Mouse (Mus musculus) MEL (cell line): ENCODE measurements around the gene Orc1. TPM values are rescaled to one million over a fixed set of nuclear protein-coding genes. Genes with fewer than 3 reads are reported as not detected.

Experiments
- DNase-seq: peaks from one replicate; pipeline ENCODE4 v3.0.0; 2011; ENCODE audit warnings: low read depth, low spot score
- H3K27ac ChIP-seq: 2 replicates; pipeline ENCODE4 v1.5.1; 2012; ENCODE audit warnings: low read depth, mild to moderate bottlenecking, control low read depth, low read length, moderate library complexity; ENCODE audit not compliant: control insufficient read depth
- H3K27me3 ChIP-seq, 2 experiments: fragments of 150-350 bp in 1 of 2; sonication (generic) in 1 of 2; 2 replicates each; pipeline ENCODE4 v1.6.1; 2012; ENCODE audit warnings: low read length in 2 of 2, mild to moderate bottlenecking in 2 of 2, improper control_type of control experiment in 1 of 2, moderate library complexity in 1 of 2; ENCODE audit not compliant: insufficient read depth in 2 of 2, control insufficient read depth in 1 of 2
- H3K36me3 ChIP-seq, 2 experiments: 2 replicates each; pipeline ENCODE4 v1.6.1; 2012 to 2014; ENCODE audit warnings: low read length in 2 of 2, improper control_type of control experiment in 1 of 2, inconsistent platforms in 1 of 2, mild to moderate bottlenecking in 1 of 2; ENCODE audit not compliant: insufficient read depth in 2 of 2, control insufficient read depth in 1 of 2
- H3K4me1 ChIP-seq, 2 experiments: fragments of 150-350 bp in 1 of 2; sonication (generic) in 1 of 2; 2 replicates each; pipeline ENCODE4 v1.6.1; 2012; ENCODE audit warnings: low read length in 2 of 2, improper control_type of control experiment in 1 of 2, mild to moderate bottlenecking in 1 of 2; ENCODE audit not compliant: insufficient read depth in 2 of 2, control insufficient read depth in 1 of 2
- H3K4me3 ChIP-seq, 2 experiments: fragments of 150-350 bp in 1 of 2; sonication (generic) in 1 of 2; 2 replicates each; pipeline ENCODE4 v1.5.1; 2012; ENCODE audit warnings: low read depth in 2 of 2, low read length in 2 of 2, mild to moderate bottlenecking in 2 of 2, moderate library complexity in 2 of 2, control low read depth in 1 of 2, improper control_type of control experiment in 1 of 2; ENCODE audit not compliant: control insufficient read depth in 1 of 2, insufficient read depth in 1 of 2
- H3K79me2 ChIP-seq: 2 replicates; pipeline ENCODE4 v1.6.1; 2012; ENCODE audit warnings: mild to moderate bottlenecking, low read length, moderate library complexity; ENCODE audit not compliant: control insufficient read depth, poor library complexity, insufficient read depth
- H3K9ac ChIP-seq: 2 replicates; pipeline ENCODE4 v1.6.1; 2012; ENCODE audit warnings: low read depth, mild to moderate bottlenecking, control low read depth, low read length, moderate library complexity; ENCODE audit not compliant: control insufficient read depth, poor library complexity, severe bottlenecking
- H3K9me3 ChIP-seq: fragments of 150-350 bp; sonication (generic); replicated peaks from 2 replicates; pipeline ENCODE4 v1.6.1; 2012; ENCODE audit warnings: mild to moderate bottlenecking, low read length, improper control_type of control experiment, moderate library complexity; ENCODE audit not compliant: insufficient read depth
- BHLHE40 ChIP-seq: IDR thresholded peaks from 2 replicates; pipeline ENCODE4 v1.6.1; 2012; ENCODE audit warnings: low read depth, mild to moderate bottlenecking, inconsistent platforms, low read length, improper control_type of control experiment, borderline replicate concordance
- CHD1 ChIP-seq: IDR thresholded peaks from 2 replicates; pipeline ENCODE4 v1.6.1; 2012; ENCODE audit warnings: low read depth, mild to moderate bottlenecking, inconsistent platforms, low read length, improper control_type of control experiment
- E2F4 ChIP-seq: IDR thresholded peaks from 2 replicates; pipeline ENCODE4 v1.6.1; 2011; ENCODE audit warnings: low read depth, low read length, improper control_type of control experiment, borderline replicate concordance
- EP300 ChIP-seq, 2 experiments: IDR thresholded peaks; 2 replicates each; pipeline ENCODE4 v1.6.1; 2011; ENCODE audit warnings: improper control_type of control experiment in 2 of 2, low read length in 2 of 2, low read depth in 1 of 2, mild to moderate bottlenecking in 1 of 2
- ETS1 ChIP-seq: IDR thresholded peaks from 2 replicates; pipeline ENCODE4 v1.6.1; 2012; ENCODE audit warnings: low read depth, mild to moderate bottlenecking, inconsistent platforms, low read length, improper control_type of control experiment, moderate library complexity
- GABPA ChIP-seq: IDR thresholded peaks from 2 replicates; pipeline ENCODE4 v1.6.1; 2012; ENCODE audit warnings: low read depth, mild to moderate bottlenecking, inconsistent platforms, low read length, improper control_type of control experiment, moderate library complexity
- GATA1 ChIP-seq: IDR thresholded peaks from 2 replicates; pipeline ENCODE4 v1.6.1; 2011; ENCODE audit warnings: low read depth, low read length, improper control_type of control experiment
- JUND ChIP-seq: IDR thresholded peaks from 2 replicates; pipeline ENCODE4 v1.6.1; 2011; ENCODE audit warnings: low read depth, mild to moderate bottlenecking, improper control_type of control experiment, low read length
- KAT2A ChIP-seq: conservative IDR thresholded peaks from 2 replicates; pipeline ENCODE4 v1.6.1; 2012; ENCODE audit warnings: low read depth, low read length, improper control_type of control experiment, inconsistent platforms
- MAFK ChIP-seq: IDR thresholded peaks from 2 replicates; pipeline ENCODE4 v1.6.1; 2011; ENCODE audit warnings: low read depth, mild to moderate bottlenecking, low read length, improper control_type of control experiment, borderline replicate concordance
- MAZ ChIP-seq: IDR thresholded peaks from 2 replicates; pipeline ENCODE4 v1.6.1; 2012; ENCODE audit warnings: low read depth, mild to moderate bottlenecking, inconsistent platforms, low read length, improper control_type of control experiment
- MEF2A ChIP-seq: IDR thresholded peaks from 2 replicates; pipeline ENCODE4 v1.6.1; 2014; ENCODE audit warnings: low read depth, mild to moderate bottlenecking, inconsistent platforms, low read length, improper control_type of control experiment; ENCODE audit not compliant: poor library complexity, insufficient replicate concordance, severe bottlenecking; ENCODE audit errors: extremely low read depth
- MXI1 ChIP-seq: IDR thresholded peaks from 2 replicates; pipeline ENCODE4 v1.6.1; 2011; ENCODE audit warnings: mild to moderate bottlenecking, low read depth, low read length, improper control_type of control experiment
- MYB ChIP-seq: IDR thresholded peaks from 2 replicates; pipeline ENCODE4 v1.6.1; 2011; ENCODE audit warnings: mild to moderate bottlenecking, low read depth, low read length, improper control_type of control experiment
- POLR2AphosphoS5 ChIP-seq: IDR thresholded peaks from 2 replicates; pipeline ENCODE4 v1.6.1; 2012; ENCODE audit warnings: low read depth, borderline replicate concordance, mild to moderate bottlenecking, inconsistent platforms, low read length, moderate library complexity, mixed read lengths
- SIN3A ChIP-seq: IDR thresholded peaks from 2 replicates; pipeline ENCODE4 v1.6.1; 2012; ENCODE audit warnings: low read length, improper control_type of control experiment, inconsistent platforms
- TAL1 ChIP-seq: IDR thresholded peaks from 2 replicates; pipeline ENCODE4 v1.6.1; 2012; ENCODE audit warnings: mild to moderate bottlenecking, inconsistent platforms, low read length, moderate library complexity, mixed read lengths
- TBP ChIP-seq: IDR thresholded peaks from 2 replicates; pipeline ENCODE4 v1.8.0; 2011; ENCODE audit warnings: low read depth, low read length, improper control_type of control experiment
- UBTF ChIP-seq: IDR thresholded peaks from 2 replicates; pipeline ENCODE4 v1.6.1; 2012; ENCODE audit warnings: low read depth, mild to moderate bottlenecking, inconsistent platforms, low read length, improper control_type of control experiment, moderate library complexity, borderline replicate concordance; ENCODE audit not compliant: insufficient read depth
- USF1 ChIP-seq: IDR thresholded peaks from 2 replicates; pipeline ENCODE4 v1.6.1; 2014; ENCODE audit warnings: low read depth, mild to moderate bottlenecking, inconsistent platforms, low read length, improper control_type of control experiment, moderate library complexity
- USF2 ChIP-seq, 2 experiments: IDR thresholded peaks; 2 replicates each; pipeline ENCODE4 v1.6.1; 2011 to 2012; ENCODE audit warnings: improper control_type of control experiment in 2 of 2, low read length in 2 of 2, borderline replicate concordance in 1 of 2, inconsistent platforms in 1 of 2, low read depth in 1 of 2, mild to moderate bottlenecking in 1 of 2; ENCODE audit not compliant: insufficient read depth in 1 of 2
- ZC3H11A ChIP-seq: IDR thresholded peaks from 2 replicates; pipeline ENCODE4 v1.6.1; 2012; ENCODE audit warnings: low read depth, mild to moderate bottlenecking, inconsistent platforms, low read length, improper control_type of control experiment
- ZKSCAN1 ChIP-seq: IDR thresholded peaks from 2 replicates; pipeline ENCODE4 v1.6.1; 2012; ENCODE audit warnings: low read depth, mild to moderate bottlenecking, inconsistent platforms, low read length, improper control_type of control experiment, moderate library complexity
- ZMIZ1 ChIP-seq: IDR thresholded peaks from 2 replicates; pipeline ENCODE4 v1.6.1; 2012; ENCODE audit warnings: low read depth, mild to moderate bottlenecking, inconsistent platforms, low read length, improper control_type of control experiment, moderate library complexity
- polyA plus RNA-seq, 2 experiments: library from polyadenylated mRNA; stranded (reverse) in 1 of 2; unstranded in 1 of 2; fragments of >175 nt in 1 of 2; fragments of >200 nt in 1 of 2; gene quantifications; 2 replicates each; pipeline versions ENCODE4 v1.2.1 to v1.2.4; 2012; ENCODE audit warnings: low replicate concordance in 2 of 2, low read depth in 1 of 2; ENCODE audit not compliant: insufficient read length in 2 of 2, insufficient read depth in 1 of 2, missing spikeins in 1 of 2
- total RNA-seq: library from RNA; depleted of rRNA; stranded (reverse); fragments of 300-350 nt; gene quantifications from 2 replicates; pipeline ENCODE4 v1.2.3, GENCODE M21; 2012

Gene Orc1
- total and polyA plus RNA-seq, 3 experiments = 24.4 to 26.8 TPM; not detected in 1

DNA sequence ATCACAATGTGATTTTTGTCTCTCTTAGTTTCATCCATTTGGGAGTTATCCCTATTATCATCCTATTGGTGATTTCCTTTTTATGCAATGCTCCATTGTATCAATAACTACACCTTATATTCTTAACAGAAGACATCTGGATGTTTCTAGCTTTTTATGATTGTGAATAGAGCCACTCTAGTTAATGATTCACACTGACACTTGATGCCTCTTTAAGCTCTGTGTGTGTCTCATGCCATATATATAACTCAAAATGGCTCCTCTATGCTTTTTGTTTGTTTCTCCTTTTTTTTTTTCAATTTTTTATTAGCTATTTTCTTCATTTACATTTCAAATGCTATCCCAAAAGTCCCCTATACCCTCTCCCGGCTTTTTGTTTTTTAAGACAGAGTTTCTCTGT lies 16.6 kb downstream of the Orc1 start:
- H3K36me3 ChIP-seq = peaks cover 0 to 32% of the 10 kb centered on the region in 2 experiments; a peak in 2 of 4 replicates
- no peak for TF ChIP-seq GATA1
- no peak for TF ChIP-seq MAZ
- no peak for TF ChIP-seq CHD1
- TF ChIP-seq ZMIZ1 = no peak
- TF ChIP-seq POLR2AphosphoS5 = no peak
- no peak for TF ChIP-seq TBP
- TF ChIP-seq MXI1 = no peak
- no peak for TF ChIP-seq ZKSCAN1
- no peak for TF ChIP-seq KAT2A
- TF ChIP-seq E2F4 = no peak
- no peak for TF ChIP-seq MEF2A
- TF ChIP-seq USF2 (IDR thresholded peaks at IDR 0.05; ENCODE audit: borderline replicate concordance in 1 of 2, insufficient read depth in 1 of 2, low read depth in 1 of 2, low read length in 2 of 2) = no peak
- no peak for TF ChIP-seq ZC3H11A
- TF ChIP-seq UBTF = no peak
- no peak for TF ChIP-seq BHLHE40
- H3K79me2 ChIP-seq = no peaks in the 10 kb centered on the region
- no peaks in the 10 kb centered on the region for H3K9me3 ChIP-seq
- H3K4me3 ChIP-seq = no peak overlapping the region
- H3K27ac ChIP-seq = no peak overlapping the region
- no peak overlapping the region for H3K9ac ChIP-seq
- no peak for DNase-seq
- H3K4me1 ChIP-seq = no peaks in the 10 kb centered on the region
- H3K27me3 ChIP-seq = no peaks in the 10 kb centered on the region

DNA sequence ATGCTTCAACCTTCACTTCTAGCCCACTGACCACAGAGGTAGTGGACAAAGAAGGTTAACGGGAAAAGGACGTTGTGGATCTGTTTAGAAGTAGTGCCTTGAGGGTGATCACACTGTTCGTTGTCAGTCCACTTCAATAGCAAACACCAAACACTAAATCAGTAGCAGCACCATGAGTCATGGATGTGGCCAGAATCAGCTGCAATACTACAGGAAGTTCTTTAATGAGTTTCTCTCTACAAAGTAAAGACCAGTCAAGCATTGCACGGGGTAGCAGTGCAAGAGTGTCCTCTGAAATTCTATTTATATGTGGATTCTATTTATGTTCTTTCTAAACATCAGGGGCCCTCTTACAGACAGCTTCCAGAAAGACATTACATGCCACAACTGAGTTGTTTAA lies 19.1 kb downstream of the Orc1 start:
- H3K9ac ChIP-seq = no peak overlapping the region
- no peak overlapping the region for H3K27ac ChIP-seq
- no peaks in the 10 kb centered on the region for H3K9me3 ChIP-seq
- no peak overlapping the region for H3K4me3 ChIP-seq
- no peaks in the 10 kb centered on the region for H3K79me2 ChIP-seq
- no peaks in the 10 kb centered on the region for H3K4me1 ChIP-seq
- peaks cover 0 to 33% of the 10 kb centered on the region in 2 experiments; a peak in 2 of 4 replicates for H3K36me3 ChIP-seq
- H3K27me3 ChIP-seq = no peaks in the 10 kb centered on the region
- DNase-seq = no peak
- TF ChIP-seq MAZ (no peak), GATA1 (no peak), EP300 (IDR thresholded peaks at IDR 0.05; ENCODE audit: low read depth in 1 of 2, low read length in 2 of 2) (no peak), KAT2A (no peak), USF1 (no peak), MXI1 (no peak), MYB (no peak), TBP (no peak), USF2 (IDR thresholded peaks at IDR 0.05; ENCODE audit: borderline replicate concordance in 1 of 2, insufficient read depth in 1 of 2, low read depth in 1 of 2, low read length in 2 of 2) (no peak), TAL1 (no peak), ZKSCAN1 (no peak), JUND (no peak), MAFK (no peak), SIN3A (no peak), ETS1 (no peak), ZC3H11A (no peak), GABPA (no peak), POLR2AphosphoS5 (no peak)
